Mouse (Mus musculus): Measurements from ENCODE around the gene Zdhhc4.
A peak's percentile ranks its signal among the peaks of the same experiment; 100 is the strongest.

Gene Zdhhc4

DNA sequence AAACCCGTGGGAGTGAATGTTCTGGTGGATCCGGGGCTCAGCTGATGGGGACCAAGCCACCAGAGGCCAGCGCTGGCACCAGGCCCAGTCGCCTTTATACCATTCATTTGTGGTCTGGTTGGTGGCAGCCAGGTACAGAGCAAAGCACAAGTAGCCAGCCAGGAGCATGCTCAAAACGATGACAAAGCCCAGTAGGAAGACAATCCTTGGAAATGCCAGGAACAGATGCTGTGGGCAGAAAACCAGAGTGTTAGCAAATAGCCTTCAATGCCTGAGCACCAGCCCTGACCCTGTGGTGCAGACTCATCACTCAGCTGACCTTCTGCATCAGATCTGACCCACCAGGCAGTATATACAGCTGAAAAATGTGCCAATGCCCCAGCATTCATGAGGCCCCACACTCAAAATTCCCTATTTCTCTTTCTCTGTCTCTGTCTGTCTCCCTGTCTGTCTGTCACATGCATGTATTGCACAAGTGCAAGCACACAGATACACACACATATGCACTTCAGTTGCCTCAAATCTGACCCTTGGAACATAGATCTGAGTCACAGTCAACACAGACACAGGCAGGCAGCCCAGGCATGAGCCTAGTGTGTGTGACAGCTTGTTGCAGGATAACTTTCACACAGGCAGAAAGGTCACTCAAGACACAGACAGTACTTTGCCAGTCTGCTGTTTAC, 12.3 kb downstream of the Zdhhc4 start:
- no peak for DNase-seq

DNA sequence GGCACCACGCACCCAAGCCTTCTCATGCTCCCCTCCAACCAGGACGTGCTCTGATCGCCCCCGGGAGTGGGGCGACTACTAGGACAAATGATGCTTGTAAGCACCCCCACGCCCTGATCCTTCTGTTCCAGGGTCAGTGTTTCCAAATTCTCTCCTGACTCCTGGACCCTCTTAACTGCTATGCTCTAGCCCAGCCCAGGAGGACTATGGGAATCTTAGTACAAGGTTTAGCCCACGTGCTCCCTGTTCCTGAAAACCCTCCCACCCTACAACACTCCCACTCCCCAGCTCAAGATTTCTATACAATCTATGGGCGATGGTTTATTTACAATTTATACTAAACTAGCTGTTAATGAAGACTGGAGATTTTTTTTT, 13.6 kb downstream of the Zdhhc4 start:
- no peak for DNase-seq

DNA sequence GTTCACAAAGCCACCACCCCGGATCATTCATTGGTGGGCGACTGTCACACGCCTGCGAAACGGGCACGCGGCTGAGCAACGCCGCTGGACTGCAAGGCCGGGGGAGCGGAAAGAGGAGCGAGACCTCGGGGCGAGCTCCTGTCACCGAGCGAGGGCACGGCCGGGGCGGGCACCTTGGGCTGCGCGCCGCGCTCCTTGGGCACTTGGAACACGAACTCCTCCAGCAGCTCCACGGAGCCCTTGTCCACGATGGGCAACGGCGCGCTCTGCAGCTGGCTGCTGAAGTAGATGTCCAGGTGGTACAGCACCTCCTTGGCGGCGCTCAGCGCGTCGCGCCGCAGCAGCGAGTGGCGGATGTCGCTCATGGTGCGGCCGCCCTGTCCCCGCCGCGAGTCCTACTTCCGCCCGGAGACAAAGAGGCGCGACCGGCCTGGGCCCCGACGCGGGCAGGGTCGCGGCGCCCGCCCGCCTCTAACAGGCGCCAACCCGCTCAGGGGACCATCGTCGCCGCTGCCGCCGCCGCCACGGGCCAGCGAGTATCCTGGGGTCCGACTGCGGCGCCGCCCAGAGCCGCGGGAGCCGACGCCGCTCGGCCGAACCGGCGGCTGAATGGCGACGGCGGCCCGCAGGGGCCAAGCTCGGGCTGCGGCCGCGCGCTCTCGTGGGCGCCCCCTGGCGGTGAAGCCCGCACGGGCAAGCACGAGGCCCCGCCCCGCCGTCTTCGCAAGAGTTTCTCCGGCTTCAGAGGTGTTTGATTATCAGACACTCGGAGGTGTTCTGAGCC, 14.1 kb downstream of the Zdhhc4 start, which contains the start of gene E130309D02Rik:
TSS of gene E130309D02Rik (minus strand) at position 631 of the 784 bp plus-strand sequence.
- DNase-seq = peak; percentile 92

GRCm38 (mm10) chr5:143314183-143314729, 14.8 kb downstream of the Zdhhc4 start:
- DNase-seq = no peak

- DNase-seq = peak; percentile 87
Measured at GRCm38 (mm10) chr5:143311886-143312285, 17.2 kb downstream of the Zdhhc4 start.

GRCm38 (mm10) chr5:143309916-143310315, 19.1 kb downstream of the Zdhhc4 start:
- no peak for DNase-seq

GRCm38 (mm10) chr5:143308825-143309224, 20.2 kb downstream of the Zdhhc4 start:
- no peak for DNase-seq

- no peak for DNase-seq
Measured at GRCm38 (mm10) chr5:143304251-143304650, 24.8 kb downstream of the Zdhhc4 start.

DNA sequence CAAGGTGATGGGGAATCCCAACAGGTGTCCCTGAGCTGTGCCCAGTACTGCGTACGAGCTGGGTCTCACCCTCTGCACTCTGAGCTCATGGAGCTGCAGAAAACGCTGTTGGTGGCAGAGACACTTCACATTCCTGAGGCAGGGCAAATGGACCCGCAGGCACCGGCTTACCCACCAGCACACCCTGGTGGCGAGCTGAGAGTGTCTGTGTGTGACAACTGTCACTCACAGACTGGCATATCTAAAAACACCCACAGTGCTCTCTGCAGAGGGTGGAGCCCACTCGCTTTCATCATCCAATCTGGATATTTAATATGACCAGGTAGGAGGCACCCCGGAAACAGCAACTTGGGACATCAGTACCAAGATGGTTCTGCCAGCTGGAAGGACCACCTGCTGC, 27.8 kb downstream of the Zdhhc4 start:
- peak; percentile 31 for DNase-seq

DNA sequence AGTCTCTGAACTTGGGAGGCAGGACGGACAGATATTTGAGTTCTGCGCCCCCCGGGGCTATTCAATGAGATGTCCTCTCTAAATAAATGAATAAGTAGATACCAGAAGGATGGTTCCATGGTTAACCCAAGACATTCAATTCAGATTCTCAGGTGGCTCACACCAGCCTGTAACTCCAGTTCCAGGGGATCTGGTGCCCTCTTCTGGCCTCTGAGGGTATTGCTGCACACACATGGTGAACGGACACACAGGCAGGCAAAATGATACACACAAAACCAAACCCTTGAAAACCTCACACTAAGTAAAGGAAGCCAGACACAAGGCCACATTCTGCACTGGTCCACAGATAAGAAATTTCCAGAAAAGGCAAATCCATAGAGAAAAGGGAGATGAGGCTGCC, 29.4 kb downstream of the Zdhhc4 start:
- peak; percentile 57 for DNase-seq

DNA sequence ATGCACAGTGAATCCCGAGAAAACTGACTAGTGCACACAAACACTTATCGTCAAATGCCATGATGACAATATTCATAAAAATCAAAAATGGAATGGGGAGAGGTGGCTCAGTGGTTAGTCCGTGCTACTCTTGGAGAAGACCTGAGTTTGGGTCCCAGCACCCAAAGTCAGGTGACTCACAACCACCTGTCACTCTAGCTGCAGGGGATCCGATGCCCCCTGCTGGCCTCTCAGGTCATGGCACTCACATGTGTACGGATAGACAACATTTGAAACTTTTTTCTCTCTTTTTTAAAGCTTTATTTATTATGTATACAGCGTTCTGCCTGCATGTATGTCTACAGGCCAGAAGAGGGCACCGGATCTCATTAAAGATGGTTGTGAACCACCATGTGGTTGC, 30.7 kb downstream of the Zdhhc4 start:
- no peak for DNase-seq

DNA sequence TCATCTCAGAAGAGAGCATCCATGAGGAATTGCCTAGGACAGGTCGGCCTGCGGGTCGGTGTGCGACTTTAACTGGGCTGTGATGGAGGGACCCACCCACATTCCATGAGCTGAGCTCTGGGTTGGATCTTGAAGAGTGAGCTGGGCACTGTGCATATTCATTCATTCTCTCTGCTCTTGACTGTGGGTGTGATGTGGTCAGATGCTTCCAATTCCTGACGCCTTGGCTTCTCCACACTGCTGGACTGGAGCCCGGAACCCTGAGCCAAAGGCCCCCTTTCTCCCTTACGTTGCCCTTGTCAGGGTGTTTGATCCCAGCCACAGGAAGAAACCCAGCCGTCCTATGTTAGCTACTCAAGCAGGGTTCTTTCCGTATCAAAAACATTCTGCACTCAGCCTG, 31.1 kb downstream of the Zdhhc4 start:
- peak; percentile 60 for DNase-seq

DNA sequence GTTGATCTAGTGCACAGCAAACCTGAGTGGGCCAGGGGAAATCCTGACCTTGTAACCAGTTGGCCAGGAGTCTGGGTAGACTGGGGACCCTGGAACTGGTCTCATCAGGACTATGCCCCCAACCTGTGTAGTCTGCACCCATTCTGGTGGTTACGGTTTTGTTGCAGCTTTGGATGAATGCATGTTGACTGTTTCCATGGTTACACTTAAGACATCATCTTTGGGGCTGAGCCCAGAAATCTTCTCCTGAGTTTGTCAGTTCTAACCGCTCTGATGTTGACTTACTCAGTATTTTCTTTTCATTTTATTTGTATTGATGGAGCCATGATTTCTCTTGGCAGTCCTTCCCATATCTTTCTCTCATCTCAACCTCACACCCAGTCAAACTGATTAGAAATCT, 33.7 kb downstream of the Zdhhc4 start:
- DNase-seq = no peak

GRCm38 (mm10) chr5:143294862-143295261, 34.2 kb downstream of the Zdhhc4 start:
- DNase-seq = no peak

GRCm38 (mm10) chr5:143293404-143293803, 35.7 kb downstream of the Zdhhc4 start, which contains the start of gene Zfp853:
TSS of gene Zfp853 (minus strand) at chr5:143293623.
- DNase-seq = peak; percentile 48

- no peak for DNase-seq
Measured at GRCm38 (mm10) chr5:143292879-143293278, 36.2 kb downstream of the Zdhhc4 start.

DNA sequence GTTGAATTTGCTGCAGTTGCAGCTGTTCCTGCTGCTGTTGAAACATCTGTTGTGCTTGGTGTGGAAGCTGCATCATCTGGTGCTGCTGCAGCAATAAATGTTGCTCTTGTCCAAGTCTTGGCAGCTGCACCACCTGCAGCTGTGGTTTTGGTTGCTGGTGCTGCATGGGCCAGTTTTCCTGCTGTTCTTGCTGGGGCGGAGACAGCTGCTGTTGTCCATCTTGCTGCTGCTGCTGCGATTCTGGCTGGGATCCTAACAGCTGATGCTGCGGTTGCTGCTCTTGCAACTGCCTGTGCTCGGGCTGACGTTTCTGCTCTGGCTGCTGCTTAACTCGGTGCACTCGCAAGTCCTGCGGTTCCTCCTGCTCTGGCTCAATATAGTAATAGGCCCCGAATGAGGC, 39.8 kb downstream of the Zdhhc4 start:
- DNase-seq = no peak

- no peak for DNase-seq
Measured at GRCm38 (mm10) chr5:143288378-143288911, 40.6 kb downstream of the Zdhhc4 start.

GRCm38 (mm10) chr5:143287774-143288328, 41.2 kb downstream of the Zdhhc4 start:
- DNase-seq = no peak

DNA sequence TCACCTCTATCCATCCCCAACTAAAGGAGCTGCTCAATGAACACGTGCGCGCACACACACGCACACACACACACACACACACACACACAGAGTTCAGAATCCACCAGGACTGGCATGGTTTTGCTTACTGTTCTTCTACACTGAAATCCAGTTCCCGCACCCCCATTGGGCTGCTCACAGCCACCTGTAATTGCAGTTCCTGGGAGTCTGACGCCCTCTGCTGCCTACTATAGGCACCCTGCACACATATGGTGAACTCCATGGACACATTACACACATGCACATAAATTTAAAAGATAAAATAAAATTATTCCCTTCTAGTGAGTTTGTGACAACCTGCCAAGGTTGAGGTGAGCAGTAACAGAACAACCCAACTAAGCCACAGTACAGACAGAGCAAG, 44.3 kb downstream of the Zdhhc4 start:
- no peak for DNase-seq

DNA sequence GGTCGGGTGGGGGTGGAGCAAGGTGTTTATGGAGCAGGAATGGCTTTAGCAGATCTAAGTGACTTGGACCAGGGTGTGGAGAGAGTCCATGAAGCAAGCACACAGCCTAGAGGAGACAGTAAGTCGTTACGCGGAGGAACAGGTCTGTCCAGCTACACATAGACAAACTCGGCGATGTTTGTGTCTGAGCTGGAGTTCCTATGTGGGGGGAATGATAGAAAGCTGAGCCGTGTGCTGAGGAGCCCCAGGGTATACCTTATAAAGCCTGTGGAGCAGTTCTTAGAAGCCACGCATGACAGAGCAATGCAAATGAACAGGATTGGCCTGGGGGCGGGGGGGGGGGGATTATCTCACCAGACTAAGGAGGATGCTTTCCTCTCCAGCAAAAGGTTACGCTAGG, 49.8 kb downstream of the Zdhhc4 start:
- no peak for DNase-seq

- DNase-seq = no peak
Measured at GRCm38 (mm10) chr5:143275761-143276160, 53.3 kb downstream of the Zdhhc4 start.

DNA sequence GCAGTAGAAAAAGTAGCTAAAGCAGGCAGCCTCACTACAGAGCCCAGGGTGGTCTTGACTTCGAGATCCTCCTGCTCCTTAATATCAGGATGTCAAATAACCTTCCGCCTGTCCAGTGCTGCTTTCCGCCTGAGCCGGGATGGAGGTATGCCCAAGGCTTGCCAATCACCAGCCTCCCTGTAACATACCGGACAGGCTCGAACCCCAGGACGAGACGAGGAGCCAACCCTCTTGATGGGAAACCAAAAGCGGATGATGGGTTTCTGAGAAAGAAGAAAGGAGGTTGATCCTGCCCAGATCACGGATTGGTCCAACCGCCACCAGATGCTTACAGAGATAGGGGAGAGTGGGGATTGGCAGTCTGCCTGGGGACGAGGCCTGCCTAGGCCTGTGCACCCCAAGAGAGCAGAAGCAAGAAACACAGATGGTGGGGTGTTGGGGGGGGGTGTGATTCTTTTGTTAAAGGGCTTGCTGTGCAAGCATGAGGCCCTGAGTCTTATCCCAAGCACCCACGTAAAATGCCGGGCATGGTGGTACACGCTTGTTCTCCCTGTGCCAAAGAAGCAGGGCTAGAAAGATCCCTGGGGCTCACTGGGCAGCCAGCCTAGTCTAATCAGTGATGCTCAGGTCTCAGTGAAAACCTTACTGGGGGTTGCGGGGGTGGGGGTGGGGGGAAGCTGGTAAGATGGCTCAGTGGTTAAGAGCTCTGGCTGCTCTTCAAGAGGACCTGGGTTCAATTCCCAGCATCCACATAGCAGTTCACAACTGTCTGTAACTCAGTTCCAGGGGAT, 56.3 kb downstream of the Zdhhc4 start:
- no peak for DNase-seq

All from lung, postnatal 10 days (tissue).